Mouse (Mus musculus): ENCODE results near the gene Ang2.
"Not testable (repeated sequence)": the region's sequence is repeated elsewhere in the genome, so short reads cannot be mapped to it uniquely, and the experiment has no call there.

The Ang2 gene

DNA sequence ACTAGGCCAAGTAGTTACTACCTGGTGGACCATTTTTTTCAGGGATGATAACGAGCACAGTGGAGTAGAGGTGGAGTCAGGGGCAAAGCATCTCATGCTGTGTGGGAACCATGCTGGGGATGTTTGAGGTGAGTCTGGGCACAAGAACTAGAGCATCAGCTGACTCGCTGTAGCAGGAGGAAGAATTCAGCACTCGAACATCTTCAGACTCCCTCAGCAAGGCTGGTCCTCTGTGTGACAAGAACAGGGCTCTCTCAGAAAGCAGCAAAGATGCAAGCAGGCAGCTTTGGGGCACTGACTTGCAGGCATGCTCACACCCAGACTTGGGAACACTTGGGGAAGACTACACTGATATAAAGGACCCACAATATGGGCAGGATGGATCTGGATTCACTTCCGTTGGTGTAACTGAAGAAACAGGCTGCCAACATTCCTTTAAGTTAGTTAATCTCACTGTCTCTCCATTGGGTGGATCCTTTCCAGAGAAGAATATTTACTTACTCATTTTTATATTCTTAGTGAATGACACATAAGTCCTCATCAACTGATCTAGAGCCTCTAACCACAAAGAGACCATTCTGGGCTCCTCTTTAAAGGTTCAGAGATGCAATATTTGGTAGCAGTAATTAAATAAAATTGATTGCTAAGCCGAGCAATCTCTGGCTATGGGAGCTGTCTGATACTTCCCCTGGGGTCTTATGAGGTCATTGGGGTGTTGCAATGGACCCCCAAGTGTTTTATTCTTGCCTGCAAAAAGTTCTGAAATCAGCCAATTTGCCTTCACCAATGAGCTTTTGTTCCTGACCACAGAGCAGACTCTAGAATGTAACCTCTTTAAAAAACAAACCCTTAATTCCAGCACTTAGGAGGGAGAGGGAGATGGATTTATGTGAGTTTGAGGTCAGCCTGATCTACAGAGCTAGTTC is at the start of gene Ang2:
Gene Ang2, minus strand, starts transcription at position 51 of the 926 bp plus-strand sequence.
- no peak for DNase-seq (ENCODE audit: low spot score in 2 of 2)

DNA sequence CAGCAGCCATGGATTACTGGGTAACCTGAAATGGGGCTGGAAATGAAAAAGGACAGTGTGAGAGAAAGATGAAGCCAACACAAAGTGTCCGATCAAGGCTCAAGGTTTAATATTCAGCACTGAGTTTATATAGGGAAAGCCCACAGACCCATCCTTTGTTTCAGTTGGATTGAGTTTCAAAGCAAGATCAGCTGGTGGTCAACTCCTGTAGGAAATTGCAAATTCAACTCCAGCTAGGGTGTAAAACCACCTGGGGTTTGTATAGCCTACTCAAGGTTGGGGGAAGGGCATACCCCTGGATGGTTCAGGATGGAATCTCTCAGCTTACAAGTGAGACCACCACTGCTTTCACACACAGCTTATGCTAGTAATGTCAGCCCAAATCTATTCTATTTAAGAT is 48.8 kb upstream of the Ang2 start:
- DNase-seq (ENCODE audit: low spot score in 2 of 2), result no peak

DNA sequence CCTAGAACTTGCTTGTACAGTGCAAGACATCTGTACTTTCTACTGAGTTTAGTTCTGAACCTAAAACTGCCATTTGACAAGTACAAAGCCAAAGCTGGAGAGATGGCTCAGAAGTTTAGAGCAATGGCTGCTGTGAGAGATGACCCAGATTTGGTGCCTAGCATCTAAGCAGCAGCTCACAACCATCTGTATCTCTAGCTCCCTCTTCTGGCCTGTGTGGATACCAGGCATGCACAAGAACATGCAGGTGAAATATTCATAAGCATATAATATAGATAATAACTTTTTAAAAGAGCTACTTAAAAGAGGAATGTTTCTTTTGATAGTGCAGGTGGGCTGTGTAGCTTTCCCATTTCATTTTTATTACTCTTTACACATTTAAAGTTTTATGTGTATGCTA is 42.0 kb upstream of the Ang2 start:
- DNase-seq (ENCODE audit: low spot score in 2 of 2), result peak; percentile 39 to 45

DNA sequence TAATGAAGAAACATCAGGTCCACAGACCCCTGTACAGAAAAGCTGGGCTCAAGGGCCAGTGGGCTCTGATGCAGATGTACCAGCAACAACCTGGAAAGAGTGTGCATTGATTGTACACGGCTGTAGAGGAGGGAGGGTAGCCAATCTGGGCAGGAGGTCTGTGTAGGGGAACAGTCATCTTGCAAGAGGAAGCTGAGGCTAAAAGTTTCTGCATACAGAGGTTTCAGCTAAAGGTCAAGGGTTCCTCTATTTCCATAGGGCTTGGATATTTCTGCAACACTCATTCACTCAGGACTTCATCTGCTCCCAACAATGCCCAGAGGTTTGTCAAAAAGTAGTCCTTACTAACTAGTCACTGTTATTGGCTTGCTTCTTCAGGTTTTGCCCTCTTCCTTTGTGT is 38.5 kb upstream of the Ang2 start:
- DNase-seq (ENCODE audit: low spot score in 2 of 2), result not testable (repeated sequence)

DNA sequence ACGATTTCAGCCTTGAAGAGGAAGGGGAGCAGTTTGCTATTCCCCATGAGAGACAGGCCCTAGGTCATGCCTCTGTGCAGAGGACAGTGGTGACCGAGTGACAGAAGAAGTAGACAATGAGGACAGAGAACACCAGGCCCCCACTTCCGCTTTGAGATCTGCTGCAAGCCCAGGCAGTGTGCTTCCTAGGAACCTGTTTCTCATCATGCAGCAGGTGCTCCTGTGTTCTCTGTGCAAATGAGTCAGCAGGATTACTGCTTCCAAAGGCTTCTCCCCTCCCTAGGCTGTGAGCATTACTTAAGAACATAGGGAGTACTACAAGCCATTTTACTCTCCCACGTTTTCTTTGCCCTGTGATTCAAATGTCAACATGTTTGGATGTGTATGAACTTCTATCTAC is 30.7 kb upstream of the Ang2 start:
- DNase-seq (ENCODE audit: low spot score in 2 of 2), result not testable (repeated sequence)

DNA sequence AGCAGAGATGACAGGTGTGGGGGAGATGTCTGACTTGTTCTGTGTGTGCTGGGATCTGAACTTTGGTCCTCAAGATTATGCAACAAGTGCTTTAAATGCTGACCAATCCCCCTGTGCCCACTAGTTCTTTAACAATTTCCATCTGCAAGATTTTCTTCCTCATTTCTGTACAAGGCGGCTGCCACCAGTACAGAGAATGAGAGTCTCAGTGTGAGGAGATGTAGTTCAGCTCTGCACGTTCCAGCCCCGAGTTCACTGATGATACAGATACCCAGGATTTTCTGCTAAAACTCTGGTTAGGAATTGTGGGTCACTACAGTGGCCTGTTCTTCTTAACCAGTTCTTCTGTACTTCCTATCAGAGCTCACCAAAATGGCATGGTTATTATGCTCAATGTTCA is 21.1 kb upstream of the Ang2 start:
- not testable (repeated sequence) for DNase-seq (ENCODE audit: low spot score in 2 of 2)

DNA sequence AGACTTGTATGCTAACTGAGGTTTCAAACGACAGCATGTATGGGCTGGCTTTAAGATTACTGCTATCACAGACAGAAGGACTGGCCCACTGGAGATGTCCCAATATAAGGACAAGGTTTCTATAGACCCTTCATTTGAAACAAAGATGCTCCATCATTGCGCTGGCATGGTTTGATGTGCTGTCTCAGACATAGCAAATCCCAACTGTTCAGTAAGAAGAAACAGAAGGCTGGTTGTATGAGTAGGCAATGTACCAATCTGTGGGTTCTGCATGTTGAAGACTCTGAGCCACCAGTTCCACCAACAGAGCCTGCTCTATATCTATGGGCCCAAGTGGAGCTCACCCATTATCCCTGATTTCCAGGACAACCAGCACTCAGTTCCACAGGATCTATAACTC is 4.2 kb upstream of the Ang2 start, which contains the start of gene Ear14:
Gene Ear14, plus strand, starts transcription at position 277 of the 400 bp plus-strand sequence.
- DNase-seq (ENCODE audit: low spot score in 2 of 2), result peak in 1 of 2 experiments; percentile 33

DNA sequence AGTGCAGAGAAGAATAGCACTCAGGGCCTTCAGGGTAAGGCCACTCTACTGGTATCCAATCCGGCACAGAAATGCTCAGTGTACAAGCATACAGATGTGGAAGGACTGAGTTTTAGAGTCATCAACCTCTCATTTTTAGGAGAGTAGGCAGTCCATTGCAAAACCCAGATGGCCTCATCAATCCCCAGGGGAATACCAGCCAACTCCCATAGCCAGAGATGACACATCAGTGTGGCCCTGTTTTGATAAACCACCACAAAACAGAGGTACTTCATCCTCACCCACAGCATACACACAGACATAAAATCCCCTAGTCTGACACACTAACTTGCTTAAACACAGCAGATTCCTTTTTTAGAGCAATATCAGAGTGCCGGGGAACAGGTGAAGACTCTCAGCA is 1.5 kb upstream of the Ang2 start:
- no peak for DNase-seq (ENCODE audit: low spot score in 2 of 2)

DNA sequence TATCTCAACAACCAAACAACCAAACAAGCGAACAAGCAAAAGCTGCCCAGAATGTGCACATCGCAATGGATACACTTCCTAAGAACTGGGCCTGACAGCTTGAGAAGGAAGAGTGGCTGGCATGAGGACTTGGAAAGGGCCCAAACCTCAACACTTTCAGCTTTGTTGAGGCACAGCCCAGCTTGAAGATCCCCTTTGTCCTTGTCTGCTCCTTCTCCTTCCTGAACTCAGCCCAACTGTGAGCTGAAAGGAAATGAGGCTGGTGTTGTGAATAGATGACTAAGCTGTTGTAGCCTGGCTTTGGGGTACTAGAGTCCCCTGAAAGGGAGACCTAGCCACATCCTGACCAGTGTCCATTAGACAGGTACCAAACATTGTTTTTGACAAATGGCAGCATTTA is 1.1 kb upstream of the Ang2 start:
- DNase-seq (ENCODE audit: low spot score in 2 of 2), result peak; percentile 68 to 75

DNA sequence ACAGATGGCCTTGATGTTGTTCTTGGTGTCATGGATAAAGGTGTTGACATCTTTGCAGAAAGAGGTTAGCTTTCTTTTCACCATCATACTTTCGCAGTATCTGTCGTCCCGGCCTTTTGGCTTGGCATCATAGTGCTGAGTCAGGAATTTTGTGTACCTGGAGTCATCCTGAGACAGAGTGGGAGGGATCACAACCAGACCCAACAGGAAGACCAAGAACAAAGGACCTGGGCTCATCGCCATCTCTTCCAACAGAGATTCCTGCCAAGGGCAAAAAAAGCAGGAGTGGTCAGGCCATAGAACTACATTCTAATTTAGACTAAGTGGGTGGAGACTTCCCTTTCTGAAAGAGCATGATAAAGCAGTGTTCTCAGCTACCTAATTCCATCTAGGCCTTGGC is 3.3 kb downstream of the Ang2 start:
- DNase-seq (ENCODE audit: low spot score in 2 of 2), result no peak

DNA sequence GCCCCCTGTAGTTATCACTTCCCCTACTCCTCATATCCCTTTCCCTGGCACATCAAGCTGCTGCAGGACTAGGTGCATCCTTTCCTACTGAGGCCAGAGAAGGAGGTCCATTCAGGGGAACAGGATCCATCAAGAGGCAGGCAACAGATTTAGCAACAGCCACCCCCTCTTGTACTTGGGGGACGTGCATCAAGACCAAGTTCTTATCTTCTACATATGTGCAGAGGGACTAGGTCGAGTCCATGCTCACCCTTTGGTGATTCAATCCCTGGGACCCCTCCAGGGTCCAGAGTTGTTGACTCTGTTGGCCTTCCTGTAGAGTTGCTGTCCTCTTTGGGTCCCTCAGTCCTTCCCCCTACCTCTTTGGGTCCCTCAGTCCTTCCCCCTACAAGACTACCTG is 17.9 kb downstream of the Ang2 start:
- DNase-seq (ENCODE audit: low spot score in 2 of 2), result not testable (repeated sequence)

DNA sequence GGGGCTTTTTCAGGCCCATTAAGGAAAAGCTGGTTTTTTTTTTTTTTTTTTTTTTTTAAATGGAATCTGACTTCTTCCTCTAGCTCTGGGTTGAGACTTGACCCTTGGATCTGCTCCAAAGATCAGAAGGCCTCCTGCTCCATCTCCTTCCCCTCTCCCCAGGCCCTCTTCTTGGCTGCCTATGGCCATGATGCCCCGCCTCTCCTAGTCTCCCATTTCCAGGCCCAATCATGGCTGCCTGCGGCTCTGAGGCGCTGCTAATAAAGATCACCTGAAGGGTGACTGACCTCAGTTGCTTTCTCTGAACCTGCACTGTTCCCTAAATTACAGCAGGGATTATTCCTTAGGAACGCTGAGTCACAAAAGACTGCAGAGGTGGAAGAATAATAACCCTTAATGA is 25.1 kb downstream of the Ang2 start:
- DNase-seq (ENCODE audit: low spot score in 2 of 2), result no peak

DNA sequence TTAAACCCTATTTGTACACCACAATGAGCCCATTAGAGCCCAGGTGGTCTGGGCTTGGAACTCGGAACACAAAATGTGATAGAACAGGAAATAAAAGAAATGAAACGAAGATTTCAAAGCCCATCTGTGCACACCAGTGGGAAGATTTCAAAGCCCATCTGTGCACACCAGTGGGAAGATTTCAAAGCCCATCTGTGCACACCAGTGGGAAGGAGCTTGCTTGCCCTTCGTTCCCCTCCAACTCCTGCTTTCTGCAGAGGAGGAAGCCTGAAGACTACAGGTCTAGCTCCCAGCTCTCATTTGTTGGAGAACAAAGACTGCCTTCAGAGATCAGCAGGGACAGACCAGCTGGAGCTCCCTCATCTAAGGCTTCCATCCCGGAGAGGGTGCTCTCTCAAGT is 26.0 kb downstream of the Ang2 start:
- peak in 1 of 2 experiments; percentile 36 for DNase-seq (ENCODE audit: low spot score in 2 of 2)

DNA sequence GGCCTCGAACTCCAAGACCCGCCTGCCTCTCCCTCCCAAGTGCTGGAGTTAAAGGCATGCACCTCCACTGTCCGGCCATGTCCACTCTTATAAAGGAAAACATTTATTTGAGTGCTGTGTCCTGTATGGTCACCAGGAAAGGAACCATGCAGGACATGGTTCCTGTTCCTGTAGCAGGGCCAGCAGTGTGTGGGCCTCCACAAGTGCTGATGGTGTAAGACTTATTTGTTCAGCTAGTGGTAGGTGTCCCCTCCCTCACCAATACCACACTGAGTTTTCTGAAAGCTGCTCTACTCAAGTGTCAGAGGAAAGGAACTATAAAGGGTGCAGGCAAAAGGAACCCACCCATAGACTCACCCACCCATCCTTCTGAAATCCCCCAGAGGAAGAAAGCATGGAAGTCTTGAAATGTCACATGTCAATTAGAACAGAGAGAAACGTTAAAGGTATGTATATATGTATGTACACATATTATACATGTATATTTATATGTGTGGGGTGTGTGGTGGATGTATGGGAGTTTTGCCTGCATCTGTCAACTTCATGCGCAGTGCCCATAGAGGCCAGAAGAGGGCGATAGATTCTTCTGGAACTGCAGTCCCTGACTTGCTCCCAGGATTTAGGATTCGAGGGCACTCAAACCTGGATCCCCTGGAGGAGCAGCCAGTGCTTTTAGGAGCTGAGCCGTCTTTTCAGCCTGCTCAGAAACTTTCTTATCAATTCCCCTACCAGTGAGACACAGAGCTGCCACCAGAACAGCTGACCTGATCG is 26.7 kb downstream of the Ang2 start:
- peak; percentile 23 to 27 for DNase-seq (ENCODE audit: low spot score in 2 of 2)

DNA sequence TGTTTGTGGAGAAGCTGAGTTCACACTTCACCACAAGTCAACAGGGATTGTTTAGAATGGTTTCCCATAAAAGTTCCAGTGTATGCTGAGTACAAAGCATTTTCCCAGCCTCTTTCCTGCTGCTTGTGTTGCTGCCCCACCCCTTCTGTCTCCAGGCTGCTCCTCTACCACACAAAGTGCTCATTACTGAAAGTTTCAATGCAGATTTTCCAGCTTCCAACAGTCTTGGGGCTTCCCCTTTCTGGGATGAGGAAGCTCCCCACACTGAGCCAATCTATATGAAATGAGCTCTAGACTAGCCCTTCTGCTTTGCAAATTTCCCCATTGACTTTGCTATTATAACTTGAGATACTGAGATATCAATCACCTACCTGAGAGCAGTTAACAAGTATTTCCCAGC is 32.9 kb downstream of the Ang2 start:
- no peak for DNase-seq (ENCODE audit: low spot score in 2 of 2)

DNA sequence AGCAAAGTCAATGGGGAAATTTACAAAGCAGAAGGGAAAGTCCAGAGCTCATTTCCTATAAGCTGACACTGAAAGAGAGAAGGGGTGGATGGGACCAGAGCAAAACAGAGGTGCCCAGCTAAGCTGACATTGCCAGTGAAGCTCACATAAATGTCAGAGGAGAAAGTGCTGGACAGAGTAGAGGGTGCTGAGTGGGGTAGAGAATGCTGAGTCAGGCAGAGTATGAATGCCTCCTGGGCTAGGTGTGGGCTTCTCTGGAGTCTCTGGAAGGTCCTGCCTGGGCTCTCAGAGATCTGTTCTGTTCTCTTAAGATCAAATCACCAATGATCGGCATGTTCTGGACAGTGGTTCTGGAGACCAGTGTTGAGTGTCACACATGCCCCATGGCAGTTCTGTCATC is 33.5 kb downstream of the Ang2 start:
- no peak for DNase-seq (ENCODE audit: low spot score in 2 of 2)

DNA sequence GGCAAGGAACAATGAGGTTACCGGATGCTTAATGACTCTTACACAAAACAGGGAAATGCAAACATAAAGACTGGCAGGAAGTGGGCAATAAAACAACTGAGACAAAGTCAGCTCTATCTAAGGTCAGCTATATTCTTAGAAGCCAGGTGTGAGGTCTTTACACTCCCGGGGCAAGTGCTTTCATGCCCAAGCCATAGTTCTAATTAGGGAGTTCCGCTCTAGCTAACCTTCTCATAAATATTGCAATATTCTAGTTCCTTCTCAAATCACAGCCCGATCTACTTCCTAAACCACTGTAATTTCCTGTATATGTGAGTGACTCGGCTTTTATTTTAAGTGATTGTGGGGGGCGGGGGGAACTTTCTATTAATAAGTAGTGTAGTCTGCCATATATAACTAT is 35.6 kb downstream of the Ang2 start:
- not testable (repeated sequence) for DNase-seq (ENCODE audit: low spot score in 2 of 2)

DNA sequence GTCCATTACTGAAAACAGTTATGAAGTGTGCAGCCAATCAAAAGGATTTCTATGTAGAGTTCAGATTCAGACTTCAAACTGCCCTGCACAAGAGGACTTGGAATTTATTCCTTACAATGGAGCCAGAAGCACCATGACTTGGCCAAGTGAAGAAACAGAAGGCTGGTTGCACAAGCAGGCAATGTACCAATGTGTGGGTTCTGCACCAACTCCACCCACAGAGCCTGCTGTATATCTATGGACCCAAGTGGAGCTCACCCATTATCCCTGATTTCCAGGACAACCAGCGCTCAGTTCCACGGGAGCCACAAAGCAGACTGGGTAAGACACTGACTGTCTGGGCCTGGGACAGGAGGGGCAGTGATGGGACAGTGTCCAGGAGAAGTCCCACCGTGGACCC is 37.0 kb downstream of the Ang2 start, which contains the start of gene Rnase2b:
Gene Rnase2b, plus strand, starts transcription at position 285 of the 400 bp plus-strand sequence.
- not testable (repeated sequence) for DNase-seq (ENCODE audit: low spot score in 2 of 2)

DNA sequence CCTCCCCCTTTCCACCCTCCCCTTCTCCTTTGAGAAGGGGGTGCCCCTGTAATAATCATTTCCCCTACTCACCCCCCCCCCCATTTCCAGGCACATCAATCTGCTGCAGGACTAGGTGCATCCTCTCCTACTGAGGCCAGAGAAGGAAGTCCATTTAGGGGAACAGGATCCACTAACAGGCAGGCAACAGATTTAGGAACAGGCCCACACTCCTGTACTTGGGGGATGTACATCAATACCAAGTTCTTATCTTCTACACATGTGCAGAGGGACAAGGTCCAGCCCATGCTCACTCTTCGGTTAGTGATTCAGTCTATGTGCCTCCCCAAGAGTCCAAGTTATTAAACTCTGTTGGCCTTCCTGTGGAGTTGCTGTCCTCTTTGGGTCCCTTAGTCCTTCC is 41.9 kb downstream of the Ang2 start:
- DNase-seq (ENCODE audit: low spot score in 2 of 2), result no peak

DNA sequence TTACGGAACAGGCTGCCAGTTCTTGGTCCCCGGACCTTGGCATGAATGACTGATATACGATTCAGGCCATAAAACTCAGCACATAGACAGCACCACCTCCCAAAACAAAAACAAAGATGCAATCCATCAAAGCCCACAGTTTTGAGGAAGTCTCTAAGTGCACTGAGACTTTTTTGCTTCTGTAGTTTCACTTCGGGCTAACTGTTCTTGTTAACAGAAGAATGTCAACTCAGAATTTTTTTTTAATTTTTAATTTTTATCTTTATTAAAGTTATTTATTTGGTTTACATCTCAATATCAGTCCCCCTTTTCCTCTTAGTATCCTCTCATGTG is 42.2 kb downstream of the Ang2 start:
- no peak for DNase-seq (ENCODE audit: low spot score in 2 of 2)

DNA sequence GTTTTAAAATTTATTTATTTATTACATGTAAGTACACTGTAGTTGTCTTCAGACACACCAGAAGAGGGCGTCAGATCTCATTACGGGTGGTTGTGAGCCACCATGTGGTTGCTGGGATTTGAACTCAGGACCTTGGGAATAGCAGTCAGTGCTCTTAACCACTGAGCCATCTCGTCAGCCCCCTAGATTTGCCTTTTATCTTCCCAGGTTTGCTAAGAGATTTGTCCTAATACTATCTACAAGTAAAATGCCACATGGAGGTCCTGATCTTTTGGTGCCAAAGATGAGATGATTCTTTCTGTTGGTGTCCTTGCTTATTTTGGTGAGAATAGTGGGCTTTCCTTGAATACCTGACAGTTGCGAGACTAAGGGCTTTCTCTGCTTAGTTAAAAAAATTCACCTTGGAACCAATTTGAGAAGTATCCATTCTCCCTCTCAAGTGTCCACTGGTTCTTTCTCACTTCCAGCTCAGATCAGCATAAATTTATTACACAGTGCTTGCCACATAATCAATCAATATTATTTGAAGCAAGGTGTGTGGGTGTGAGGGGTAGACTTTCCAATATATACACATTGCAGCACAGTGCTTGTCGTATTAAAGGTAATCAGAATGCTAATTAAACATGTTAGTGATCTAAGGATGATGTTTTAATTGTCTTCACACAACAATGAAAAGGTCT is 42.8 kb downstream of the Ang2 start:
- no peak for DNase-seq (ENCODE audit: low spot score in 2 of 2)

DNA sequence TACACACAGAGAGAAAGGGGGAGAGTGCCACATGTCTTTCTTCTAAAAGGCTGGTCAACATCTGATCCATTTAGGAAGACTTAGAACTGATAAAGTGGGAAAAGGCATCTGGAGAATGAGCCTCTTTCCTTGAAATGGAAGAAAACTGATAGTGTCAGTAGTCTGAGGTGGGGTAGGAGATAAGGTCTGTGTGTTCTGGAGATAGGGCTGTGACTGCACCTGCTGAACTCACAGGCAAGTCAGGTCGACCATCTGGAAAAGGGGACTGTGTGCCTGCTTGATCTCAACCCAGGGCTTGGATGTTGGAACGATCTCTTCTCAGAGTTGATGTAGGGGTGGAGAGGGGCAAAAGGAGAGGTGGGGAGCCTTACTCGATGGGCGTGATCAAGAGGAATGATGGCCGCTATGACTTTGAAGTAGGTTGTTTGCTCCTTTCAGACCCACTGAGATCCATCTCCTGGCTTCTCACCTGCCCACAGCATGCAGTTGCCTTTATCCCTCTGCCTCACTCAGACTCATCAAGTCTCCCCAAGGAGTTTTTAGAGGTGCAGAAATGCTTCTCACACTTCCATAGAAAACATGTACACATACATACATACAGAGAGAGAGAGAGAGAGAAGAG is 46.6 kb downstream of the Ang2 start:
- no peak for DNase-seq (ENCODE audit: low spot score in 2 of 2)

Measured in right cerebral cortex, postnatal 10 days (tissue).